Mouse (Mus musculus) layer of hippocampus, adult 9-11 months (tissue): ENCODE results near the gene Plekhh1.

Experiments
- DNase-seq: peaks from one replicate; pipeline ENCODE4 v3.0.0; 2022

Gene Plekhh1

GRCm38 (mm10) chr12:79073362-79073761 lies 44.4 kb downstream of the Plekhh1 start:
- DNase-seq, result no peak

GRCm38 (mm10) chr12:79089182-79089812 lies 60.3 kb downstream of the Plekhh1 start, which contains the start of gene Pigh:
Gene Pigh (minus strand): TSS chr12:79089651.
- peak; percentile 85 for DNase-seq

DNA sequence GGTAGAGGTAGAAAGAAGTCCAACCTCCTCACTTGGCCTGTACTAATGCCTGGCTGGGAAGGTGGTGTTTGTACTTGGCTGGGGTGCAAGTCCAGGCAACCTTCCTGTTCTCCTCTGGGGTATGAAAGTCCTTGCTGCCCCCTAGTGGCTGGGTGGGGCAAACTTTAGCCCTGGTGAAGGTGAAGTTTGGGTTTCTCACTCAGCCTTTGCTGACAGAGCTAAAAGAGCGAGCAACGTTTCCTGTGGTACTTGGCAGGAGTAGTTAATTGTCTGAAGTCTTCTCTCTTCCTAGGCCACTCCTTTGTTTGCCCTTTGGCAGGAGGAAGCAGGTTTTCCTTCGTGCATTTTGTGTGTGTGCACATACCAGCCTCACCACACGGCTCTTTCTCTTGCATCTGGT lies 63.6 kb downstream of the Plekhh1 start:
- DNase-seq, result peak; percentile 51

DNA sequence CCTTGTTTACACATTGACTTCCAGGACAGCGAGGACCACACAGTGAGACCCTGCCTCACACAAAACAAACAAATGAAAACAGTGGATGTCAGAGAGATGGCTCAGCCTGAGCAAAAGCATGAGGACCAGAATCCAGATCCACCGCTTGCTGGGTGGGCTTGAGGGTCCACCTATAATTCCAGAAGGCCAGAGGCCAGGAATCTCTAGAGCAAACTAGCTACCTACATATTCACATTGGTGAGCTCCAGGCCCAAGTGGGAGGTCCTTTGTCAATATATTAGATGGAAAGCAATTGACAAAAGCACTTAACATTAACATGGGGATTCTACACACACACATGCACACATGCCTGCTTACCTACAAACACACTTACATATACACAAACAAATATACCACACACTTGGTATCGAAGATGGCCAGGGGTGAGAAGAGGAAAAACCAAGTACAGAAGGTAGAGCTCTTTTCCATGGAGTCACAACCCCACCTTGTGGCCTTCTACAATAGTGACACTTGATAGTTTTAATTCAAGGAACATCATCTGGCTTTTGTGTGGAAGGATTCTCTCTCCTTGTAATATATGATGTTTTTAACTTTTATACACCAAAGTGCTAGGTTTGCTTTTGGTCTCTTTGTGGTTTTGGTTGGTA lies 68.3 kb downstream of the Plekhh1 start:
- DNase-seq, result no peak

DNA sequence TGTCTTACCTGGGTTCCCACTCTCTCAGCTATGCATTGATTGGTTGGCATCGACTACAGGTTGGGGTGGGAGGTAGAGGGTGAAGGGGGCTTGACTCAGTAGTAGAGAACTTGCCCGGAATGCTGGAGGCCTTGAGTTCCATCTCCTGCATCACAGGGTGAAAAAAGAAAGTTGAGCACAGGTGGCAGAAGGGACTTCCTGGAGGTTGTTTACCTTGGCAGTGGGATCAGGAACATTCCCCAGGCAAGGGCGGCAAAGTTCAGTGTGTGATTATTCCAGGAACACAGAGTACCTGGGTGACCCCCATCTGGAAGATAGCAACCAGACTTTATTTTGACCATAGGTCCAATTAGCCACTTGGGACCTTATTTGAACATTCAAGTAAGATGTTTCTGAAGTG lies 74.8 kb downstream of the Plekhh1 start:
- no peak for DNase-seq

DNA sequence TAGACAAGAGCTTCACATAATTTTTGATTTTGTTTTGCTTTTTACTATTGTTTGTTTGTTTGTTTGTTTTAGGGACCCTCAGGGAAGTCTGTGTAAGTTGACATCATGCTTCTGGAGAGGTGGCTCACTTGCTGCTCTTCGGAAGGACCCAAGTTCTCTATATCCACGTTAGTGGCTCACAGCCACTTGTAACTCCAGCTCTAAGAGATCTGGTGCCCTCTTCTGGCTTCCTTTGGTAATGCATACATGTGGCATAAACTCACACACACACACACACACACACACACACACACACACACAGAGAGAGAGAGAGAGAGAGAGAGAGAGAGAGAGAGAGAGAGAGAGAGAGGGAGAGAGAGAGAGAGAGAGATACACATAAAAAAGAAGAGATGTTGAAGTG lies 75.6 kb downstream of the Plekhh1 start:
- DNase-seq, result no peak

DNA sequence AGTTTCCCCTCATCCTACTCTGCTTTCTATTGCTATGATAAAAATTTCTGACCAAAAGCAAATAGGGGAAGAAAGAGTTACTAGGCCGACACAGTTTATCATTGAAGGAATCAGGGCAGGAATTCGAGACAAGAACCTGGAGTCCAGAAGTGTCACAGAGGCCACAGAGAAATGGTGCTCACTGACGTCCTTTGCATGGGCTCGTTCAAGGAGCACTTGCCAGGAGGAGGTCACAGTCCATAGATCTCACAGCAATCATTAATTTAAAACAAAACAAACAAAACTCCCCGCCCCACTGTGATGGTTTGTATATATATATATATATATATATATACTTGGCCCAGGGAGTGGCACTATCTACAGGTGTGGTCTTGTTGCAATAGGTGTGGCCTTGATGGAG lies 76.3 kb downstream of the Plekhh1 start:
- DNase-seq, result no peak

- no peak for DNase-seq
Observed at GRCm38 (mm10) chr12:79118991-79119390, 90.0 kb downstream of the Plekhh1 start.

GRCm38 (mm10) chr12:79122820-79123219 lies 93.9 kb downstream of the Plekhh1 start:
- peak; percentile 12 for DNase-seq

DNA sequence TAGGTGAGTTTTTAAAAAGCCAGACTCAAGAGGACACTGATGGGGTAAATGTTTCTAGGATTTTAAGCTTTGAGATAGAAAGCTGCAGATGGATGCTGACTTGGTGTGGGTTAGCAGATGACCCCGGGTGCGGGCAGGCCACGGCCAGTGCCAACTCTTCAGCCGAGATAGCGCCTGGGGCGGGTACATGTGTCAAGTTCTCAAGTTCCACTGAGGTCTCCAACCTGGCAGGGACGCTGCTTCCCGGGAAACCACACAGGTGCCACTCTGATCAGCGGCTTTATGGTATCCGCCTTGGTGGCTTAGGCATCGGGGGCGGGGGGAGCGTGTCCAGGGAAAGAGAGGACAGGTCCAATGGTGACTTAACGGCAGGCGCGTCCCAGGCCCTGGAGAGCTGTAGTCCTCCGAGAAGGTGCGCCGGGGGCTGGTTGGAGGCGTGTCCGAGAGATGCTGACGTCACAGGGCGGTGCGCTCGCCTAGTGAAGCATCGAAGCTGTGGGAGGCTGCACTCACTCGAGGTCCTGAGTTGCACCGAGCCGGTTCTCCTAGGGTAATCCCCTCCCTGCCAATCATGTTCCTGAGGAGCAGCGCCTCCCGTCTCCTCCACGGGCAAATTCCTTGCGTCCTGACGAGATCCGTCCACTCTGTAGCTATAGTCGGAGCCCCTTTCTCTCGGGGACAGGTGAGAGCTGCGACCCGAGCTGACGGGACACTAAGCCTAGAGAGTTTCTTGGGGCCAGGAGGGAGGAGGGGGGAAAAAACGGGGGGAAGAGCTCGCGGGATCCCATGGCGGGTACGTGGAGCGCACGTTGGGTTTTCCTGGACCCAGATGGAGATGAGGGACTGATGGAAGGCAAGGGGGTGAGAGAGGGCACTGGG lies 101.6 kb downstream of the Plekhh1 start, which contains the start of gene Arg2:
TSS of gene Arg2 (plus strand) at position 479 of the 879 bp plus-strand sequence.
- DNase-seq, result peak; percentile 41
